Mouse (Mus musculus) stomach, embryonic 16.5 days (tissue): ENCODE data around the gene Llgl1. TPM values are rescaled to one million over a fixed set of nuclear protein-coding genes. Genes with fewer than 3 reads are reported as not detected.

Experiments
- ATAC-seq: fragments of 200-750 bp; cut with Nextera tagmentation; 2 replicates; pipeline ENCODE4 v1.8.0; 2017; ENCODE audit warnings: moderate number of reproducible peaks, moderate TSS enrichment; ENCODE audit not compliant: insufficient read depth, low FRiP score
- H3K27ac ChIP-seq: fragments of 300-500 bp; sonication (generic); 2 replicates; pipeline ENCODE4 v1.5.1; 2014; ENCODE audit warnings: low read length
- H3K27me3 ChIP-seq: fragments of 300-500 bp; sonication (generic); 2 replicates; pipeline ENCODE4 v1.6.1; 2014; ENCODE audit warnings: low read length, control low read depth, mixed read lengths; ENCODE audit not compliant: control insufficient read depth, insufficient read depth
- H3K36me3 ChIP-seq: fragments of 300-500 bp; sonication (generic); 2 replicates; pipeline ENCODE4 v1.6.1; 2014; ENCODE audit warnings: low read length; ENCODE audit not compliant: control insufficient read depth, insufficient read depth
- H3K4me1 ChIP-seq: fragments of 300-500 bp; sonication (generic); 2 replicates; pipeline ENCODE4 v1.6.1; 2014; ENCODE audit warnings: low read length, control low read depth, mixed read lengths; ENCODE audit not compliant: control insufficient read depth, insufficient read depth
- H3K4me2 ChIP-seq: fragments of 300-500 bp; sonication (generic); 2 replicates; pipeline ENCODE4 v1.6.1; 2014; ENCODE audit warnings: low read depth, low read length, mixed read lengths
- H3K4me3 ChIP-seq: fragments of 300-500 bp; sonication (generic); replicated peaks from 2 replicates; pipeline ENCODE4 v1.5.1; 2014; ENCODE audit warnings: mild to moderate bottlenecking, low read length
- H3K9ac ChIP-seq: fragments of 300-500 bp; sonication (generic); 2 replicates; pipeline ENCODE4 v1.6.1; 2014; ENCODE audit warnings: low read length
- H3K9me3 ChIP-seq: fragments of 300-500 bp; sonication (generic); replicated peaks from 2 replicates; pipeline ENCODE4 v1.6.1; 2016; ENCODE audit warnings: low read length, control low read depth; ENCODE audit not compliant: control insufficient read depth
- WGBS: fragments of 180-500 bp; shearing (Covaris S2); extraction: QIAGEN DNeasy Blood & Tissue Kit; methylation state at CpG from one replicate; pipeline ENCODE4 v1.1.7; 2014; 5-methylcytosine and 5-hydroxymethylcytosine counted together
- polyA plus RNA-seq: library from polyadenylated mRNA; unstranded; fragments of >200 nt; fragmentation: Nextera tagmentation; extraction: Ambion mirVana; gene quantifications from 2 replicates; pipeline ENCODE4 v1.2.1, GENCODE M21; 2015

The Llgl1 gene
- polyA plus RNA-seq, 1 experiment from 2014 or later = 43.2 TPM

- 82% methylated on average over 3 of the region's 3 CpGs for WGBS
- Histone ChIP-seq H3K4me1 (peaks cover 15% of the 10 kb centered on the region), H3K4me2 (no peak overlapping the region), H3K9ac (no peak overlapping the region), H3K4me3 (no peak overlapping the region), H3K27me3 (no peaks in the 10 kb centered on the region), H3K9me3 (no peaks in the 10 kb centered on the region), H3K27ac (no peak overlapping the region), H3K36me3 (peaks cover 20% of the 10 kb centered on the region)
- ATAC-seq = no peak
Observed at GRCm38 (mm10) chr11:60705255-60705654, 5.7 kb downstream of the Llgl1 start.

- WGBS = 91% methylated on average over 7 of the region's 7 CpGs
- H3K36me3 ChIP-seq = peaks cover 20% of the 10 kb centered on the region
- no peak overlapping the region for H3K27ac ChIP-seq
Observed at GRCm38 (mm10) chr11:60706076-60706475, 6.6 kb downstream of the Llgl1 start.

GRCm38 (mm10) chr11:60706696-60707480, 7.4 kb downstream of the Llgl1 start:
- WGBS = 84% methylated on average over 14 of the region's 14 CpGs
- Histone ChIP-seq H3K27ac (peak overlapping the region; percentile 50; the same call in 1 of the 2 replicates), H3K9me3 (no peaks in the 10 kb centered on the region), H3K9ac (peak overlapping the region; percentile 43), H3K36me3 (peaks cover 21% of the 10 kb centered on the region), H3K4me3 (no peak overlapping the region), H3K27me3 (no peaks in the 10 kb centered on the region), H3K4me2 (no peak overlapping the region), H3K4me1 (peaks cover 5% of the 10 kb centered on the region; the same call in 1 of the 2 replicates)
- ATAC-seq = no peak

More at GRCm38 (mm10) chr11:60706076-60706475, 6.6 kb downstream of the Llgl1 start:
- ATAC-seq = no peak
- Histone ChIP-seq H3K9ac (no peak overlapping the region), H3K4me2 (no peak overlapping the region), H3K4me3 (no peak overlapping the region), H3K27me3 (no peaks in the 10 kb centered on the region), H3K9me3 (no peaks in the 10 kb centered on the region), H3K4me1 (peaks cover 7% of the 10 kb centered on the region)

- H3K27ac ChIP-seq = peak overlapping the region; percentile 50; the same call in 1 of the 2 replicates
- no peak overlapping the region for H3K4me2 ChIP-seq
Observed at GRCm38 (mm10) chr11:60707672-60708071, 8.1 kb downstream of the Llgl1 start.

GRCm38 (mm10) chr11:60708631-60709030, 9.1 kb downstream of the Llgl1 start:
- no peak for ATAC-seq
- Histone ChIP-seq H3K4me1 (peaks cover 5% of the 10 kb centered on the region; the same call in 1 of the 2 replicates), H3K9me3 (no peaks in the 10 kb centered on the region), H3K9ac (no peak overlapping the region), H3K4me3 (no peak overlapping the region), H3K27ac (no peak overlapping the region), H3K27me3 (no peaks in the 10 kb centered on the region), H3K36me3 (peaks cover 33% of the 10 kb centered on the region), H3K4me2 (no peak overlapping the region)
- 87% methylated on average over 10 of the region's 10 CpGs for WGBS

More at GRCm38 (mm10) chr11:60707672-60708071, 8.1 kb downstream of the Llgl1 start:
- Histone ChIP-seq H3K27me3 (no peaks in the 10 kb centered on the region), H3K4me1 (peaks cover 5% of the 10 kb centered on the region; the same call in 1 of the 2 replicates), H3K9ac (peak overlapping the region; percentile 43), H3K9me3 (no peaks in the 10 kb centered on the region), H3K36me3 (peaks cover 27% of the 10 kb centered on the region), H3K4me3 (no peak overlapping the region)
- peak; percentile 63; the same call in 1 of the 2 replicates for ATAC-seq
- 57% methylated on average over 3 of the region's 3 CpGs for WGBS

- WGBS = 90% methylated on average over 45 of the region's 45 CpGs
- no peak overlapping the region for H3K27ac ChIP-seq
- no peak overlapping the region for H3K9ac ChIP-seq
- peaks cover 42% of the 10 kb centered on the region for H3K36me3 ChIP-seq
- no peak for ATAC-seq
- H3K27me3 ChIP-seq = no peaks in the 10 kb centered on the region
- H3K4me1 ChIP-seq = peaks cover 5% of the 10 kb centered on the region; the same call in 1 of the 2 replicates
- H3K4me2 ChIP-seq = no peak overlapping the region
- no peaks in the 10 kb centered on the region for H3K9me3 ChIP-seq
- H3K4me3 ChIP-seq = no peak overlapping the region
Observed at GRCm38 (mm10) chr11:60709481-60710465, 10.2 kb downstream of the Llgl1 start.

GRCm38 (mm10) chr11:60711218-60711617, 11.7 kb downstream of the Llgl1 start:
- peaks cover 42% of the 10 kb centered on the region for H3K36me3 ChIP-seq
- ATAC-seq = no peak
- WGBS = 92% methylated on average over 17 of the region's 17 CpGs

GRCm38 (mm10) chr11:60712040-60712439, 12.5 kb downstream of the Llgl1 start:
- no peaks in the 10 kb centered on the region for H3K9me3 ChIP-seq
- peaks cover 5% of the 10 kb centered on the region; the same call in 1 of the 2 replicates for H3K4me1 ChIP-seq
- 93% methylated on average over 18 of the region's 18 CpGs for WGBS
- H3K27ac ChIP-seq = no peak overlapping the region
- no peaks in the 10 kb centered on the region for H3K27me3 ChIP-seq
- ATAC-seq = no peak
- H3K36me3 ChIP-seq = peaks cover 51% of the 10 kb centered on the region
- H3K4me2 ChIP-seq = no peak overlapping the region
- H3K9ac ChIP-seq = no peak overlapping the region
- H3K4me3 ChIP-seq = no peak overlapping the region

More at GRCm38 (mm10) chr11:60711218-60711617, 11.7 kb downstream of the Llgl1 start:
- Histone ChIP-seq H3K4me2 (no peak overlapping the region), H3K4me1 (peaks cover 5% of the 10 kb centered on the region; the same call in 1 of the 2 replicates), H3K9me3 (no peaks in the 10 kb centered on the region), H3K27me3 (no peaks in the 10 kb centered on the region), H3K4me3 (no peak overlapping the region), H3K9ac (no peak overlapping the region), H3K27ac (no peak overlapping the region)
